Mouse (Mus musculus): ENCODE data around the gene Fbxl17. TPM values are rescaled to one million over a fixed set of nuclear protein-coding genes. Genes with fewer than 3 reads are reported as not detected.

Gene Fbxl17
- total and polyA plus RNA-seq, 2 experiments from 2014 or later: 11.4 to 26.3 TPM

DNA sequence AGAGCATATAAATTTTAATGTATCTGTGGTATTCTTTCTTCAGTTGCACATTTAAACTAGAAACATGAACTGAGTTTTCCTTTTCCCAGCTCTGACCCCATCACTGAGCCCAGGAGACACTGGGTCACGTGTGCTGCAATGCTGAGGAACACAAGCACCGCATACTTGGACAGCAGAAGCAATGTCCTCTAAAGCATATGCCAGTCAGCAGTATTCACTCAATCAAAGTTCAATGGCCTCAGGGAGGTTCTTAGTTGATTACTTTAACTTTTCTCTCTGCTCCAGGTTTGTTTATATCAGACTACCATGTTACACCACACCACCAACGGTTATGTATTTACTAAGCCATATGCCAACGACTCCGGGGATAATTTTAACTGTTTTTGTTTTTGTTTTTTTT lies 318.2 kb downstream of the Fbxl17 start:
- DNase-seq (ENCODE audit: low spot score): no peak
- H3K9me3 ChIP-seq (replicated peaks; ENCODE audit: control insufficient read depth, low read length): no peaks in the 10 kb centered on the region
- no peaks in the 10 kb centered on the region for H3K36me3 ChIP-seq (replicated peaks; ENCODE audit: control insufficient read depth, insufficient read depth, low read length)
- H3K4me3 ChIP-seq (ENCODE audit: low read depth, low read length): no peak overlapping the region
- TF ChIP-seq CTCF (IDR thresholded peaks at IDR 0.05; ENCODE audit: low read depth) (no peak), EP300 (IDR thresholded peaks at IDR 0.05; ENCODE audit: low read depth) (no peak)
- no peak overlapping the region for H3K9ac ChIP-seq (replicated peaks; ENCODE audit: low read depth, low read length)
- H3K4me1 ChIP-seq (ENCODE audit: control insufficient read depth, insufficient read depth): no peaks in the 10 kb centered on the region
- no peaks in the 10 kb centered on the region for H3K27me3 ChIP-seq (ENCODE audit: control insufficient read depth, insufficient read depth, low read length)
- H3K27ac ChIP-seq (ENCODE audit: low read depth): no peak overlapping the region
- no peak overlapping the region for H3K4me2 ChIP-seq (ENCODE audit: low read depth, low read length)
- WGBS: 83% methylated on average over 5 of the region's 5 CpGs
- no peak for ATAC-seq (ENCODE audit: insufficient read depth, low read depth)

DNA sequence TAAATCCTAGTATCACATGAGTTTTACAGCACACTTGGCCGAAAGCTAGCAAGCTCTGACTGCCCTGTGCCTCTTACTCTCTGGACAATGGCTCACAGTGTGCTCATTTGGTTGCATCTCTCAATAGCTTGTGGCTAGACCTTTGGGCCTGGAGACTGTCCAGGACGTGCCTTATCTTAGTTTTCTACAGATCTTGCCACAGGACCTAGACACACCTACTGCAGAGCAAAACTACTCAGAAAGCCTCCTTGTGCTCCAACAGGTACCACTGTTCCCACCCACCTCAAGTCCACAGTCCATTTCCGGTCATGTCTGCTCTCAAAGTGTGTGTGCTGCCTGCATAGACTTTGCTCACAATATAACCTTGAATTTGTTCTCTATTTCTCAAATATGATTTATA lies 319.8 kb downstream of the Fbxl17 start:
- H3K27ac ChIP-seq (ENCODE audit: low read depth): no peak overlapping the region
- H3K27me3 ChIP-seq (ENCODE audit: control insufficient read depth, insufficient read depth, low read length): no peaks in the 10 kb centered on the region
- TF ChIP-seq EP300 (IDR thresholded peaks at IDR 0.05; ENCODE audit: low read depth): no peak
- no peak for TF ChIP-seq CTCF (IDR thresholded peaks at IDR 0.05; ENCODE audit: low read depth)
- no peak overlapping the region for H3K4me2 ChIP-seq (ENCODE audit: low read depth, low read length)
- ATAC-seq (ENCODE audit: insufficient read depth, low read depth) (no peak), DNase-seq (ENCODE audit: low spot score) (no peak)
- no peaks in the 10 kb centered on the region for H3K36me3 ChIP-seq (replicated peaks; ENCODE audit: control insufficient read depth, insufficient read depth, low read length)
- H3K9ac ChIP-seq (replicated peaks; ENCODE audit: low read depth, low read length): no peak overlapping the region
- no peaks in the 10 kb centered on the region for H3K4me1 ChIP-seq (ENCODE audit: control insufficient read depth, insufficient read depth)
- H3K9me3 ChIP-seq (replicated peaks; ENCODE audit: control insufficient read depth, low read length): no peaks in the 10 kb centered on the region
- WGBS: 74% methylated on average over 3 of the region's 3 CpGs
- no peak overlapping the region for H3K4me3 ChIP-seq (ENCODE audit: low read depth, low read length)

DNA sequence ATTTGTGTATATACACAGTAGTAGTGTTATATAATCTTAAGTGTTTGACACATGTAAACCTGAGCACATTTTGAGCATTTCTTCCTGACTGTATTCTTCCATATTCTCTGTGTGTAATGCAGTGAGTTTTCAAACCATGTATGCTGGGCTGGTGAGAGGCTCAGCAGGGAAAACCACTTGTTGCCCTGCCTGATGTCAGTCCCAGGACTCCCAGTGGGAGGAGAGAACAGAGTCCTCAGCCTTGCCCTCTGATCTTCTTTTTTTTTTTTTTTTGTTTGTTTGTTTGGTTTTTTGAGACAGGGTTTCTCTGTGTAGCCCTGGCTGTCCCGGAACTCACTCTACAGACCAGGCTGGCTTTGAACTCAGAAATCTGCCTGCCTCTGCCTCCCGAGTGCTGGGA lies 321.5 kb downstream of the Fbxl17 start:
- no peaks in the 10 kb centered on the region for H3K9me3 ChIP-seq (replicated peaks; ENCODE audit: control insufficient read depth, low read length)
- H3K4me3 ChIP-seq (ENCODE audit: low read depth, low read length): no peak overlapping the region
- TF ChIP-seq EP300 (IDR thresholded peaks at IDR 0.05; ENCODE audit: low read depth) (no peak), CTCF (IDR thresholded peaks at IDR 0.05; ENCODE audit: low read depth) (no peak)
- no peak for ATAC-seq (ENCODE audit: insufficient read depth, low read depth)
- H3K36me3 ChIP-seq (replicated peaks; ENCODE audit: control insufficient read depth, insufficient read depth, low read length): no peaks in the 10 kb centered on the region
- no peak overlapping the region for H3K4me2 ChIP-seq (ENCODE audit: low read depth, low read length)
- H3K27ac ChIP-seq (ENCODE audit: low read depth): no peak overlapping the region
- no peak for DNase-seq (ENCODE audit: low spot score)
- 89% methylated on average over 2 of the region's 2 CpGs for WGBS
- no peaks in the 10 kb centered on the region for H3K4me1 ChIP-seq (ENCODE audit: control insufficient read depth, insufficient read depth)
- H3K27me3 ChIP-seq (ENCODE audit: control insufficient read depth, insufficient read depth, low read length): no peaks in the 10 kb centered on the region
- no peak overlapping the region for H3K9ac ChIP-seq (replicated peaks; ENCODE audit: low read depth, low read length)

DNA sequence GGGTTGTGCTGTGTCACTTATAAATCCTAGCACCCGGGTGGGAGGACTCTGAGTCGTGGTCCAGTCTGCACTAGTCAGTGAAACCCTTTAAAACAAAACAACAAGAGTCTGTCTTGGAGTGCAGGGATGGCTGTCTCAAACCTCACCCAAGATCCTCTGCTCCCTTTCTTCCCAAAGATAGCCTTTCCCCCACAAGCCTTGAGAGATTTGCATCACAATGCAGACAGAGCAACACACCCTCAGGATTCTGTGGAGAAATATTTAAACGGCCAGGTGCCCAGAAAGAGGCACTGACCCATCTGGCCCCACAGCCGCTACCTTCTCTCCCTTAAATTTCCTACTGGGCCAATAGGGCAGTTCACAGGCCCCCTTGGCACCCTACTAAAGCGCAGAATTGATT lies 323.4 kb downstream of the Fbxl17 start:
- WGBS: 85% methylated on average over 5 of the region's 5 CpGs

DNA sequence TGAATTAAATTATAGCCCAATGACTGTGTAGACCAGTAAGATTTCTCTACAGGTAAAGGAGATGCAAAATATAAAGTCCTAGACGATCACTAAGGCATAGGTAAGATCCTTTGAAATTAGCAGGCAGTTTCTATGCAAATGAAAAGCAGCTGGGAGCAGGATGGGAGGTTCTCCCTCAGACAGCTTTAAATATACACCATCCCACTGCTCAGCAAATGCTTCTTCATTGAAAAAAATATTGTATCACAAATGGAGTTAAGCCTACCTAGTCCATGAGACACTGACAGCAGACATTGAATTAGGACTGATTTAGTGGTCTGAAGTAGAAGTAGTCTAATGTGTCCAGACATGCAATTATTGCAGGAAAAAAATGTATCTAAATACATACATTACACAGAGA lies 327.1 kb downstream of the Fbxl17 start:
- 86% methylated on average over 1 of the region's 1 CpGs for WGBS
- H3K4me3 ChIP-seq (ENCODE audit: low read depth, low read length): no peak overlapping the region
- no peaks in the 10 kb centered on the region for H3K36me3 ChIP-seq (replicated peaks; ENCODE audit: control insufficient read depth, insufficient read depth, low read length)
- ATAC-seq (ENCODE audit: insufficient read depth, low read depth): no peak
- no peaks in the 10 kb centered on the region for H3K9me3 ChIP-seq (replicated peaks; ENCODE audit: control insufficient read depth, low read length)
- H3K9ac ChIP-seq (replicated peaks; ENCODE audit: low read depth, low read length): no peak overlapping the region
- no peak for DNase-seq (ENCODE audit: low spot score)
- no peak overlapping the region for H3K4me2 ChIP-seq (ENCODE audit: low read depth, low read length)
- TF ChIP-seq EP300 (IDR thresholded peaks at IDR 0.05; ENCODE audit: low read depth) (no peak), CTCF (IDR thresholded peaks at IDR 0.05; ENCODE audit: low read depth) (no peak)
- no peaks in the 10 kb centered on the region for H3K27me3 ChIP-seq (ENCODE audit: control insufficient read depth, insufficient read depth, low read length)
- H3K27ac ChIP-seq (ENCODE audit: low read depth): no peak overlapping the region
- no peaks in the 10 kb centered on the region for H3K4me1 ChIP-seq (ENCODE audit: control insufficient read depth, insufficient read depth)

More for the DNA sequence above, 323.4 kb downstream of the Fbxl17 start:
- no peak for TF ChIP-seq CTCF (IDR thresholded peaks at IDR 0.05; ENCODE audit: low read depth)
- no peak for TF ChIP-seq EP300 (IDR thresholded peaks at IDR 0.05; ENCODE audit: low read depth)
- no peak for DNase-seq (ENCODE audit: low spot score)
- Histone ChIP-seq H3K27ac (ENCODE audit: low read depth) (no peak overlapping the region), H3K4me1 (ENCODE audit: control insufficient read depth, insufficient read depth) (no peaks in the 10 kb centered on the region), H3K9me3 (replicated peaks; ENCODE audit: control insufficient read depth, low read length) (no peaks in the 10 kb centered on the region), H3K4me2 (ENCODE audit: low read depth, low read length) (no peak overlapping the region), H3K4me3 (ENCODE audit: low read depth, low read length) (no peak overlapping the region), H3K9ac (replicated peaks; ENCODE audit: low read depth, low read length) (no peak overlapping the region), H3K27me3 (ENCODE audit: control insufficient read depth, insufficient read depth, low read length) (no peaks in the 10 kb centered on the region), H3K36me3 (replicated peaks; ENCODE audit: control insufficient read depth, insufficient read depth, low read length) (no peaks in the 10 kb centered on the region)
- no peak for ATAC-seq (ENCODE audit: insufficient read depth, low read depth)

DNA sequence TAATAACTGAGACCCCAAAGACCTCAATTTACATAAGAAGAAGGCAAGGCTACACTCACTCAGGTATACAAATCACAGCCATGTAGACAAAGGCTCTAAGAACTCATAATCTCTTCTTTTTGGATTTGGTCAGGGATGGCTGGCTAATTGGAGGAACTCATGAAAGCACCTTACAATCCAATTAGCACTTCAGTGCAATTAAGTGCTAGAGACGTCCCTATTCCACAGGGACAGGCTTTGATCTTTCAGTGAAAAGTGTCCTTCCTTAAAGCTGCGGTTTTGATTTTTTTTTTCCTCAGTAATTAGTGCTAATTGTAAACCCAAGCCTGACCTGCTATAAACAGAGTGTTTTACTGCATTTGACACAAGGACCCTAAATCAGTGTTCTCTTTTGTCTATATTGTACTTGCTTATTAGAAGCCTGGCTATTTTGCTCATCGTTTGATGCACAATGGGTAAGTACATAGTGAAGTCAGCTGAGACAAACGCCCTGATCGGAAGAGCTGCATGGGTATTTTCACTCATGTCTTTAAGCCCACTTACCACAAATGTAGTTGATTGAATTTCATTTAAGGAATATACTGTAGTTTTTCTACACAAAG lies 327.8 kb downstream of the Fbxl17 start:
- H3K4me1 ChIP-seq (ENCODE audit: control insufficient read depth, insufficient read depth): no peaks in the 10 kb centered on the region
- no peak overlapping the region for H3K27ac ChIP-seq (ENCODE audit: low read depth)
- no peak for TF ChIP-seq EP300 (IDR thresholded peaks at IDR 0.05; ENCODE audit: low read depth)
- no peak for TF ChIP-seq CTCF (IDR thresholded peaks at IDR 0.05; ENCODE audit: low read depth)
- H3K27me3 ChIP-seq (ENCODE audit: control insufficient read depth, insufficient read depth, low read length): no peaks in the 10 kb centered on the region
- no peaks in the 10 kb centered on the region for H3K36me3 ChIP-seq (replicated peaks; ENCODE audit: control insufficient read depth, insufficient read depth, low read length)
- no peak overlapping the region for H3K9ac ChIP-seq (replicated peaks; ENCODE audit: low read depth, low read length)
- ATAC-seq (ENCODE audit: insufficient read depth, low read depth) (no peak), DNase-seq (ENCODE audit: low spot score) (no peak)
- H3K9me3 ChIP-seq (replicated peaks; ENCODE audit: control insufficient read depth, low read length): no peaks in the 10 kb centered on the region
- no peak overlapping the region for H3K4me2 ChIP-seq (ENCODE audit: low read depth, low read length)
- WGBS: 71% methylated on average over 5 of the region's 5 CpGs
- H3K4me3 ChIP-seq (ENCODE audit: low read depth, low read length): no peak overlapping the region
